ENCODE assay signal across 12 mouse cellular contexts in the genomic region with DNA sequence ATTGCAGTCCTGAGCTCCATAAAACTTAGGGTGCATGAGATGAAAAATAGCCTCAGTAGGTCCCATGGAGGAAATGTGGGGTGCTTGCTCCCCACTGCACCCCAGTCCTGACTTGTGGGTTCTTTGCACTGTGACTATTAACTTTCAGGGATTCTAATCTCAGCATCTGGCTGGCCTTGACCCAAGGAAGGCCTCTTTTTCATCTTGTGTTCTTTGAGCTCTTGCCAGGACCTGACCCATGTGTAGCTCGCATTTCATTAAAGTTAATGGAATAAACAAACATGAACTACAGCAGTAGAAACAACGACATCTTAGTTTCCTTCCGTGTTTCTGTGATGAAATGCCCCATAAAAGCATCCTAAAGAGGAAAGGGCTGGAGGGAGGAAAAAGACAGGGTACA.
"Had no signal": no experiment of that assay in that cellular context is flagged by ENCODE, and none has a peak within 500 bp of the region (broad histone marks: within the 10 kb centered on the region; RNA-seq: fewer than 3 reads in every experiment).

No protein-coding gene starts in this region.

- H3K36me3 ChIP-seq: limb, embryonic 12.5 days; liver, embryonic 13.5 days; midbrain, embryonic 13.5 days had no signal

- H3K9ac ChIP-seq: limb, embryonic 12.5 days; liver, embryonic 13.5 days; liver, postnatal 0 days; midbrain, embryonic 13.5 days had no signal

- H3K4me1 ChIP-seq: limb, embryonic 12.5 days; liver, embryonic 13.5 days had no signal

- H3K4me2 ChIP-seq: limb, embryonic 12.5 days; liver, embryonic 13.5 days; midbrain, embryonic 13.5 days had no signal

- H3K9me3 ChIP-seq: limb, embryonic 12.5 days; liver, embryonic 13.5 days; midbrain, embryonic 13.5 days had no signal

- ATAC-seq: intestine, postnatal 0 days; liver, postnatal 0 days; lung, postnatal 0 days; midbrain, embryonic 13.5 days had no signal

- H3K27ac ChIP-seq: layer of hippocampus, adult 2 months; limb, embryonic 12.5 days; liver, embryonic 13.5 days; midbrain, embryonic 13.5 days had no signal

- H3K4me3 ChIP-seq: layer of hippocampus, adult 2 months; limb, embryonic 12.5 days; liver, embryonic 13.5 days; midbrain, embryonic 13.5 days had no signal

- DNase-seq: kidney, adult 9 months; kidney, postnatal 4 days; liver; liver, embryonic 13.5 days; liver, postnatal 0 days; right cerebral cortex, postnatal 14 days; thymus, postnatal 36 days had no signal

- H3K27me3 ChIP-seq: limb, embryonic 12.5 days; liver, embryonic 13.5 days; midbrain, embryonic 13.5 days had no signal
